Mouse (Mus musculus) liver, postnatal 0 days (tissue): ENCODE measurements around the gene Zfand3.

Experiments used
- CTCF ChIP-seq: sonication (generic); IDR thresholded peaks from 2 replicates; pipeline ENCODE4 v1.5.1; 2016; ENCODE audit warnings: antibody characterized with exemption, low read depth
- EP300 ChIP-seq: IDR thresholded peaks from 2 replicates; pipeline ENCODE4 v1.6.1; 2016; ENCODE audit warnings: antibody characterized with exemption, low read depth, mild to moderate bottlenecking

- TF ChIP-seq CTCF (no peak), EP300 (no peak)
These were observed 132.2 kb downstream of the Zfand3 start for GRCm38 (mm10) chr17:30136684-30137083.
